Mouse (Mus musculus) E14TG2a.4 (cell line): ENCODE measurements around the gene Naa40.

ENCODE experiments used
- H3K27me3 ChIP-seq: 2 replicates; pipeline ENCODE4 v1.6.1; 2014; ENCODE audit warnings: low read length, control low read depth; ENCODE audit not compliant: insufficient read depth
- H3K36me3 ChIP-seq: 2 replicates; pipeline ENCODE4 v1.6.1; 2014; ENCODE audit warnings: low read length, control low read depth; ENCODE audit not compliant: insufficient read depth
- H3K4me1 ChIP-seq: replicated peaks from 2 replicates; pipeline ENCODE4 v1.6.1; 2014; ENCODE audit warnings: low read depth, low read length, control low read depth
- H3K4me3 ChIP-seq: replicated peaks from 2 replicates; pipeline ENCODE4 v1.5.1; 2014; ENCODE audit warnings: mild to moderate bottlenecking, low read length
- H3K9me3 ChIP-seq: 2 replicates; pipeline ENCODE4 v1.6.1; 2014; ENCODE audit warnings: low read length, control low read depth
- CTCF ChIP-seq: conservative IDR thresholded peaks from 2 replicates; pipeline ENCODE4 v1.5.1; 2014; ENCODE audit warnings: low read length
- NANOG ChIP-seq: IDR thresholded peaks from 2 replicates; pipeline ENCODE4 v1.6.1; 2014; ENCODE audit warnings: borderline replicate concordance, low read length, mixed read lengths
- POU5F1 ChIP-seq: IDR thresholded peaks from 2 replicates; pipeline ENCODE4 v1.6.1; 2014; ENCODE audit warnings: low read length, borderline replicate concordance

Naa40 gene

GRCm38 (mm10) chr19:7185715-7186291 lies 55.2 kb downstream of the Naa40 start:
- peak overlapping the region; percentile 70 for H3K4me3 ChIP-seq
- H3K9me3 ChIP-seq: no peaks in the 10 kb centered on the region
- peaks cover 78% of the 10 kb centered on the region for H3K4me1 ChIP-seq
- H3K27me3 ChIP-seq: peaks cover 65% of the 10 kb centered on the region
- TF ChIP-seq POU5F1 (no peak), CTCF (no peak), NANOG (no peak)
- H3K36me3 ChIP-seq: no peaks in the 10 kb centered on the region

GRCm38 (mm10) chr19:7185059-7185458 lies 55.9 kb downstream of the Naa40 start:
- Histone ChIP-seq H3K4me1 (peaks cover 85% of the 10 kb centered on the region), H3K36me3 (no peaks in the 10 kb centered on the region)
- TF ChIP-seq POU5F1: no peak
- TF ChIP-seq NANOG: no peak
- no peak for TF ChIP-seq CTCF

GRCm38 (mm10) chr19:7183419-7183818 lies 57.6 kb downstream of the Naa40 start:
- H3K36me3 ChIP-seq: no peaks in the 10 kb centered on the region
- H3K9me3 ChIP-seq: no peaks in the 10 kb centered on the region
- TF ChIP-seq NANOG (no peak), POU5F1 (no peak), CTCF (no peak)
- H3K4me3 ChIP-seq: no peak overlapping the region
- H3K27me3 ChIP-seq: peaks cover 77% of the 10 kb centered on the region
- H3K4me1 ChIP-seq: peaks cover 86% of the 10 kb centered on the region

More at GRCm38 (mm10) chr19:7185059-7185458, 55.9 kb downstream of the Naa40 start:
- Histone ChIP-seq H3K4me3 (peak overlapping the region; percentile 70; the same call in 1 of the 2 replicates), H3K9me3 (no peaks in the 10 kb centered on the region), H3K27me3 (peaks cover 68% of the 10 kb centered on the region)

- Histone ChIP-seq H3K27me3 (peaks cover 76% of the 10 kb centered on the region), H3K36me3 (no peaks in the 10 kb centered on the region), H3K4me3 (peak overlapping the region; percentile 53), H3K4me1 (peaks cover 84% of the 10 kb centered on the region), H3K9me3 (no peaks in the 10 kb centered on the region)
- TF ChIP-seq POU5F1 (no peak), NANOG (no peak), CTCF (no peak)
Observed at GRCm38 (mm10) chr19:7182273-7182949, 58.6 kb downstream of the Naa40 start.

GRCm38 (mm10) chr19:7181496-7181895 lies 59.5 kb downstream of the Naa40 start:
- Histone ChIP-seq H3K4me3 (no peak overlapping the region), H3K9me3 (no peaks in the 10 kb centered on the region), H3K36me3 (no peaks in the 10 kb centered on the region), H3K4me1 (peaks cover 79% of the 10 kb centered on the region), H3K27me3 (peaks cover 75% of the 10 kb centered on the region)
- no peak for TF ChIP-seq POU5F1
- no peak for TF ChIP-seq CTCF
- TF ChIP-seq NANOG: no peak

- H3K4me1 ChIP-seq: peaks cover 79% of the 10 kb centered on the region
- no peak for TF ChIP-seq POU5F1
- no peak for TF ChIP-seq CTCF
- no peak for TF ChIP-seq NANOG
- peaks cover 71% of the 10 kb centered on the region for H3K27me3 ChIP-seq
- no peaks in the 10 kb centered on the region for H3K9me3 ChIP-seq
- H3K4me3 ChIP-seq: no peak overlapping the region
- no peaks in the 10 kb centered on the region for H3K36me3 ChIP-seq
Observed at GRCm38 (mm10) chr19:7180756-7181405, 60.1 kb downstream of the Naa40 start.

GRCm38 (mm10) chr19:7178841-7179452 lies 62.0 kb downstream of the Naa40 start:
- Histone ChIP-seq H3K27me3 (peaks cover 62% of the 10 kb centered on the region), H3K36me3 (no peaks in the 10 kb centered on the region), H3K4me3 (no peak overlapping the region), H3K9me3 (no peaks in the 10 kb centered on the region), H3K4me1 (peaks cover 80% of the 10 kb centered on the region)
- TF ChIP-seq CTCF (no peak), NANOG (no peak), POU5F1 (no peak)

- no peak for TF ChIP-seq CTCF
- no peak for TF ChIP-seq POU5F1
- TF ChIP-seq NANOG: no peak
- no peak overlapping the region for H3K4me3 ChIP-seq
- H3K36me3 ChIP-seq: no peaks in the 10 kb centered on the region
- peaks cover 58% of the 10 kb centered on the region for H3K27me3 ChIP-seq
- H3K4me1 ChIP-seq: peaks cover 73% of the 10 kb centered on the region
- H3K9me3 ChIP-seq: no peaks in the 10 kb centered on the region
Observed at GRCm38 (mm10) chr19:7177804-7178511, 63.0 kb downstream of the Naa40 start.
